ENCODE assay signal across 15 mouse cellular contexts in the genomic region with DNA sequence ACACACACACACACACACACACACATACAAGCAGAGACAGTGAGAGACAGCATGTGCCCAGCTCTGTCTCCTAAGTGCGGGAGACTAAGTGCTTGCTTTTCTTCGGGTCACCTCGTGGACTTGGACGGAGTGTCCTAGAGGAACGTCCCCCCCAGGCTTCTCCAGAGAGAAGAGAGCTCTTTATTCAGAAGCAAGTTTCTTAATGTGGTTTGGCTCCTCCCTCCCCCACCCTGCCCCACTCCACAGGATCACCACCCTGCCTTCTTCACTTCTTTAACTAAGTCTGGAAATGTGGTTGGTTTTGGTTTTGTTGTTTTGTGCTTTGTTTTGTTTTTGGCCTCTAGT. TPM values are rescaled to one million over a fixed set of nuclear protein-coding genes. Genes with fewer than 3 reads are reported as not detected.
DNase-seq lines count a peak whose midpoint lies in the region; ATAC-seq and TF ChIP-seq lines count a peak whose summit lies in the region.
"Had no signal": no experiment of that assay in that cellular context is flagged by ENCODE, and none has a peak within 500 bp of the region (broad histone marks: within the 10 kb centered on the region; RNA-seq: fewer than 3 reads in every experiment).

No protein-coding gene starts in this region.

- WGBS in lung, embryonic 15.5 days = 51% methylated on average over 5 of the region's 5 CpGs
- 34% methylated on average over 5 of the region's 5 CpGs for WGBS in lung, adult 2 months
- 32% methylated on average over 5 of the region's 5 CpGs for WGBS in embryonic facial prominence, embryonic 10.5 days
- 49% methylated on average over 5 of the region's 5 CpGs for WGBS in liver, postnatal 0 days (ENCODE audit: insufficient replicate concordance)
- WGBS in forebrain, postnatal 0 days = 65% methylated on average over 5 of the region's 5 CpGs

- no peak for TF ChIP-seq POLR2A in lung, adult 2 months (IDR thresholded peaks at IDR 0.05; ENCODE audit: borderline replicate concordance, extremely low read depth, low read depth, low read length)

- no peaks in the 10 kb centered on the region for H3K9me3 ChIP-seq in lung, embryonic 15.5 days
- no peaks in the 10 kb centered on the region for H3K9me3 ChIP-seq in embryonic facial prominence, embryonic 10.5 days
- H3K9me3 ChIP-seq in liver, postnatal 0 days (ENCODE audit: low read length) = no peaks in the 10 kb centered on the region
- H3K9me3 ChIP-seq in forebrain, postnatal 0 days (ENCODE audit: low read length) = no peaks in the 10 kb centered on the region
- H3K9me3 ChIP-seq: embryonic facial prominence, embryonic 15.5 days; neural tube, embryonic 13.5 days had no signal

- peak; percentile 25 for ATAC-seq in lung, embryonic 15.5 days (ENCODE audit: borderline replicate concordance, extremely low read depth, low FRiP score, low TSS enrichment)
- no peak; the same call in 1 of the 2 replicates for ATAC-seq in liver, postnatal 0 days
- ATAC-seq in forebrain, postnatal 0 days = no peak

- H3K4me1 ChIP-seq in lung, embryonic 15.5 days = peaks cover 30% of the 10 kb centered on the region
- peaks cover 7% of the 10 kb centered on the region for H3K4me1 ChIP-seq in lung, adult 2 months (ENCODE audit: control insufficient read depth, insufficient read depth, low read length)
- peaks cover 47% of the 10 kb centered on the region for H3K4me1 ChIP-seq in embryonic facial prominence, embryonic 10.5 days
- H3K4me1 ChIP-seq in liver, postnatal 0 days (ENCODE audit: insufficient read depth) = peaks cover 22% of the 10 kb centered on the region
- no peaks in the 10 kb centered on the region for H3K4me1 ChIP-seq in forebrain, postnatal 0 days (ENCODE audit: insufficient read depth)

- H3K4me3 ChIP-seq in lung, embryonic 15.5 days = no peak overlapping the region
- H3K4me3 ChIP-seq in lung, adult 2 months (replicated peaks; ENCODE audit: extremely low read depth, low read depth, low read length) = no peak overlapping the region
- H3K4me3 ChIP-seq in embryonic facial prominence, embryonic 10.5 days = no peak overlapping the region
- H3K4me3 ChIP-seq in liver, postnatal 0 days (ENCODE audit: low read depth, low read length) = no peak overlapping the region
- H3K4me3 ChIP-seq in forebrain, postnatal 0 days (ENCODE audit: low read depth, low read length) = no peak overlapping the region
- H3K4me3 ChIP-seq: embryonic facial prominence, embryonic 15.5 days; layer of hippocampus, adult 2 months; neural tube, embryonic 13.5 days had no signal

- H3K36me3 ChIP-seq in lung, embryonic 15.5 days = no peaks in the 10 kb centered on the region
- no peaks in the 10 kb centered on the region for H3K36me3 ChIP-seq in embryonic facial prominence, embryonic 10.5 days (replicated peaks)
- peaks cover 19% of the 10 kb centered on the region; the same call in 1 of the 2 replicates for H3K36me3 ChIP-seq in liver, postnatal 0 days (replicated peaks; ENCODE audit: insufficient read depth, low read length)
- H3K36me3 ChIP-seq in forebrain, postnatal 0 days (ENCODE audit: insufficient read depth) = 0 out of 2 replicates have a peak, but pooled peaks cover 3% of the 10 kb centered on the region
- H3K36me3 ChIP-seq: embryonic facial prominence, embryonic 15.5 days; G1E had no signal

- H3K27me3 ChIP-seq in lung, embryonic 15.5 days = no peaks in the 10 kb centered on the region
- no peaks in the 10 kb centered on the region for H3K27me3 ChIP-seq in embryonic facial prominence, embryonic 10.5 days (replicated peaks; ENCODE audit: low read depth, poor library complexity, severe bottlenecking)
- no peaks in the 10 kb centered on the region for H3K27me3 ChIP-seq in liver, postnatal 0 days (ENCODE audit: insufficient read depth, low read length)
- H3K27me3 ChIP-seq in forebrain, postnatal 0 days (ENCODE audit: insufficient read depth, low read length) = no peaks in the 10 kb centered on the region
- H3K27me3 ChIP-seq: embryonic facial prominence, embryonic 15.5 days; neural tube, embryonic 13.5 days had no signal

- H3K27ac ChIP-seq in lung, embryonic 15.5 days = peak overlapping the region; percentile 87
- H3K27ac ChIP-seq in embryonic facial prominence, embryonic 10.5 days (replicated peaks) = peak overlapping the region; percentile 70
- peak overlapping the region; percentile 72 for H3K27ac ChIP-seq in liver, postnatal 0 days (ENCODE audit: low read depth)
- H3K27ac ChIP-seq in forebrain, postnatal 0 days (ENCODE audit: low read depth, low read length) = no peak overlapping the region
- H3K27ac ChIP-seq: embryonic facial prominence, embryonic 15.5 days; layer of hippocampus, adult 2 months; neural tube, embryonic 13.5 days had no signal

- no peak for TF ChIP-seq CTCF in lung, adult 2 months (IDR thresholded peaks at IDR 0.05; ENCODE audit: insufficient read depth, low read length)
- TF ChIP-seq CTCF in liver, postnatal 0 days (IDR thresholded peaks at IDR 0.05; ENCODE audit: low read depth) = no peak
- no peak for TF ChIP-seq CTCF in forebrain, postnatal 0 days (IDR thresholded peaks at IDR 0.05; ENCODE audit: low read depth)

- no peak for DNase-seq in lung, adult 2 months
- DNase-seq in embryonic facial prominence, embryonic 10.5 days (ENCODE audit: low spot score) = no peak
- no peak for DNase-seq in liver, postnatal 0 days
- no peak for DNase-seq in forebrain, postnatal 0 days
- DNase-seq in urinary bladder, postnatal 25 days (ENCODE audit: low spot score) = no peak
- no peak for DNase-seq in frontal cortex, adult 2 months (ENCODE audit: extremely low spot score in 1 of 2, low spot score in 1 of 2)
- DNase-seq: cerebellum, adult 11-12 months; midbrain, embryonic 14.5 days had no signal

- TF ChIP-seq EP300 in liver, postnatal 0 days (IDR thresholded peaks at IDR 0.05; ENCODE audit: low read depth) = no peak

- no peak overlapping the region for H3K9ac ChIP-seq in lung, embryonic 15.5 days
- no peak overlapping the region for H3K9ac ChIP-seq in liver, postnatal 0 days (replicated peaks)
- H3K9ac ChIP-seq in forebrain, postnatal 0 days = no peak overlapping the region
- H3K9ac ChIP-seq: embryonic facial prominence, embryonic 15.5 days; neural tube, embryonic 13.5 days had no signal

- peak overlapping the region; percentile 16; the same call in 1 of the 2 replicates for H3K4me2 ChIP-seq in lung, embryonic 15.5 days
- H3K4me2 ChIP-seq in liver, postnatal 0 days (ENCODE audit: low read depth, low read length) = 0 out of 2 replicates have a peak overlapping the region, but pooled peaks have one; percentile 52
- H3K4me2 ChIP-seq in forebrain, postnatal 0 days (ENCODE audit: low read depth) = no peak overlapping the region
- H3K4me2 ChIP-seq: embryonic facial prominence, embryonic 15.5 days; neural tube, embryonic 13.5 days had no signal

RNA-seq across cellular contexts. Expression of a gene that starts 19.2 kb away (rescaled TPM):
- polyA plus RNA-seq in lung, embryonic 15.5 days (2015; fragmentation: Nextera tagmentation; extraction: Ambion mirVana) = 7.6 and 9.2 TPM in 2 replicates
- 51.1 and 54.3 TPM in 2 replicates for polyA plus RNA-seq in lung, adult 2 months (2012; rRNA removed)
- polyA plus RNA-seq in embryonic facial prominence, embryonic 10.5 days (2016; fragmentation: Nextera tagmentation; extraction: Ambion mirVana) = 5.3 and 7.7 TPM in 2 replicates
- polyA plus RNA-seq in liver, postnatal 0 days (2015; fragmentation: Nextera tagmentation; extraction: Ambion mirVana) = 4.3 and 4.5 TPM in 2 replicates
- 10.0 and 15.3 TPM in 2 replicates for total RNA-seq in forebrain, postnatal 0 days (2014; rRNA removed)
- 4.7 and 6.7 TPM in 2 replicates for polyA plus RNA-seq in forebrain, postnatal 0 days (2015; fragmentation: Nextera tagmentation; extraction: Ambion mirVana)
- polyA plus RNA-seq in frontal cortex, adult 2 months (2012; rRNA removed) = 13.3 and 13.6 TPM in 2 replicates
- polyA plus RNA-seq: G1E had no signal

RNA-seq across cellular contexts. Expression of a gene that starts 28.6 kb away (rescaled TPM):
- polyA plus RNA-seq in lung, embryonic 15.5 days (2015; fragmentation: Nextera tagmentation; extraction: Ambion mirVana) = 8.1 and 8.2 TPM in 2 replicates
- 6.9 and 11.7 TPM in 2 replicates for polyA plus RNA-seq in lung, adult 2 months (2012; rRNA removed)
- polyA plus RNA-seq in embryonic facial prominence, embryonic 10.5 days (2016; fragmentation: Nextera tagmentation; extraction: Ambion mirVana) = 1.8 and 2.1 TPM in 2 replicates
- 0.90 and 1.0 TPM in 2 replicates for polyA plus RNA-seq in liver, postnatal 0 days (2015; fragmentation: Nextera tagmentation; extraction: Ambion mirVana)
- 2.8 and 6.0 TPM in 2 replicates for total RNA-seq in forebrain, postnatal 0 days (2014; rRNA removed)
- polyA plus RNA-seq in forebrain, postnatal 0 days (2015; fragmentation: Nextera tagmentation; extraction: Ambion mirVana) = 6.9 and 11.3 TPM in 2 replicates
- 4.7 and 4.8 TPM in 2 replicates for polyA plus RNA-seq in frontal cortex, adult 2 months (2012; rRNA removed)
- total RNA-seq: common myeloid progenitor, adult 5-6 weeks; G1E; liver, adult 2 months had no signal
- polyA plus RNA-seq: G1E; liver, adult 2 months had no signal
